Mouse (Mus musculus) left cerebral cortex, adult 9 months (tissue): ENCODE data around the gene Xpo4.

Experiments used
- DNase-seq, 2 experiments: peaks; one replicate each; pipeline ENCODE4 v3.0.0; 2022; ENCODE audit warnings: low spot score in 2 of 2

The Xpo4 gene

GRCm38 (mm10) chr14:57609816-57610329 is 55.4 kb downstream of the Xpo4 start:
- DNase-seq, result no peak

GRCm38 (mm10) chr14:57607500-57607899 is 57.7 kb downstream of the Xpo4 start:
- DNase-seq, result peak; percentile 37 to 83

GRCm38 (mm10) chr14:57606663-57607365 is 58.4 kb downstream of the Xpo4 start:
- no peak for DNase-seq

GRCm38 (mm10) chr14:57593279-57593678 is 72.0 kb downstream of the Xpo4 start:
- no peak for DNase-seq

GRCm38 (mm10) chr14:57591830-57592229 is 73.4 kb downstream of the Xpo4 start:
- no peak for DNase-seq

- no peak for DNase-seq
These were observed 88.7 kb downstream of the Xpo4 start for GRCm38 (mm10) chr14:57576364-57577060.

GRCm38 (mm10) chr14:57574792-57575587 is 90.2 kb downstream of the Xpo4 start:
- DNase-seq, result no peak

GRCm38 (mm10) chr14:57571155-57572133 is 93.8 kb downstream of the Xpo4 start, which contains the start of gene Eef1akmt1:
Eef1akmt1 (minus strand) TSS chr14:57571612.
- peak; percentile 84 to 96 for DNase-seq

- no peak for DNase-seq
These were observed 99.6 kb downstream of the Xpo4 start for GRCm38 (mm10) chr14:57565626-57566025.

GRCm38 (mm10) chr14:57556922-57557321 is 108.3 kb downstream of the Xpo4 start:
- DNase-seq, result no peak

GRCm38 (mm10) chr14:57555471-57556070 is 109.7 kb downstream of the Xpo4 start:
- no peak for DNase-seq

GRCm38 (mm10) chr14:57554434-57554833 is 110.8 kb downstream of the Xpo4 start:
- DNase-seq, result no peak

GRCm38 (mm10) chr14:57552945-57553344 is 112.3 kb downstream of the Xpo4 start:
- no peak for DNase-seq

GRCm38 (mm10) chr14:57547062-57547461 is 118.2 kb downstream of the Xpo4 start:
- no peak for DNase-seq

- DNase-seq, result no peak
These were observed 118.6 kb downstream of the Xpo4 start for GRCm38 (mm10) chr14:57546557-57547021.

- no peak for DNase-seq
These were observed 119.1 kb downstream of the Xpo4 start for GRCm38 (mm10) chr14:57546131-57546530.

GRCm38 (mm10) chr14:57545526-57545925 is 119.7 kb downstream of the Xpo4 start:
- no peak for DNase-seq

GRCm38 (mm10) chr14:57543420-57544039 is 121.7 kb downstream of the Xpo4 start:
- DNase-seq, result no peak

- DNase-seq, result no peak
These were observed 123.0 kb downstream of the Xpo4 start for GRCm38 (mm10) chr14:57542231-57542630.

GRCm38 (mm10) chr14:57540683-57541082 is 124.5 kb downstream of the Xpo4 start:
- DNase-seq, result peak in 1 of 2 experiments; percentile 66
